ENCODE assay signal across 8 mouse cellular contexts in genomic region chr19:41932686-41933085, GRCm38 (mm10). TPM values are rescaled to one million over a fixed set of nuclear protein-coding genes. Genes with fewer than 3 reads are reported as not detected.
A peak's percentile ranks its signal among the peaks of the same experiment; 100 is the strongest.
DNase-seq lines count a peak whose midpoint lies in the region; ATAC-seq and TF ChIP-seq lines count a peak whose summit lies in the region.

No protein-coding gene starts in this region.

- TF ChIP-seq CTCF in gastrocnemius, adult 2 months (IDR thresholded peaks at IDR 0.05), result no peak
- no peak for TF ChIP-seq CTCF in testis, adult 2 months (IDR thresholded peaks at IDR 0.05; ENCODE audit: control insufficient read depth, insufficient read depth, insufficient replicate concordance, low read depth, low read length)

- intact Hi-C loops in gastrocnemius, adult 2 months (cut with DNase I), result loop anchor here (5.0 kb wide), 1 partner anchor 50 kb away; the partner anchor contains the start of genes Mms19 and Ubtd1

- H3K36me3 ChIP-seq in testis, adult 2 months (ENCODE audit: control insufficient read depth, insufficient read depth, low read length), result no peaks in the 10 kb centered on the region
- no peaks in the 10 kb centered on the region for H3K36me3 ChIP-seq in hindbrain, embryonic 11.5 days (ENCODE audit: control insufficient read depth, insufficient read depth, low read length)
- H3K36me3 ChIP-seq in midbrain, embryonic 10.5 days, result peaks cover 51% of the 10 kb centered on the region

- H3K4me2 ChIP-seq in hindbrain, embryonic 11.5 days (replicated peaks; ENCODE audit: low read depth, low read length), result peak overlapping the region; percentile 74

- WGBS in hindbrain, embryonic 11.5 days, result under 1% methylated on average over 28 of the region's 28 CpGs
- under 1% methylated on average over 28 of the region's 28 CpGs for WGBS in midbrain, embryonic 10.5 days

- H3K9me3 ChIP-seq in hindbrain, embryonic 11.5 days (ENCODE audit: control insufficient read depth, low read length), result no peaks in the 10 kb centered on the region
- no peaks in the 10 kb centered on the region for H3K9me3 ChIP-seq in midbrain, embryonic 10.5 days (replicated peaks)

- DNase-seq in gastrocnemius, adult 2 months, result no peak
- DNase-seq in gastrocnemius, postnatal 10 days, result no peak
- DNase-seq in testis, postnatal 10 days (ENCODE audit: low spot score), result no peak
- DNase-seq in hindbrain, embryonic 11.5 days (ENCODE audit: low spot score), result no peak
- DNase-seq in midbrain, embryonic 10.5 days (ENCODE audit: low spot score), result no peak
- DNase-seq in cerebellum, postnatal 14 days, result no peak
- no peak for DNase-seq in cerebellum, adult 8-10 months

- no peaks in the 10 kb centered on the region; the same call in 1 of the 2 replicates for H3K4me1 ChIP-seq in testis, adult 2 months (ENCODE audit: control insufficient read depth, insufficient read depth, low read length)
- peaks cover 8% of the 10 kb centered on the region for H3K4me1 ChIP-seq in hindbrain, embryonic 11.5 days (replicated peaks; ENCODE audit: control insufficient read depth, insufficient read depth, low read length)
- H3K4me1 ChIP-seq in midbrain, embryonic 10.5 days, result peaks cover 24% of the 10 kb centered on the region

- H3K9ac ChIP-seq in hindbrain, embryonic 11.5 days (ENCODE audit: low read depth, low read length), result peak overlapping the region; percentile 76

- no peaks in the 10 kb centered on the region for H3K27me3 ChIP-seq in testis, adult 2 months (ENCODE audit: control insufficient read depth, insufficient read depth, low read length)
- H3K27me3 ChIP-seq in hindbrain, embryonic 11.5 days (ENCODE audit: control insufficient read depth, insufficient read depth, low read length), result no peaks in the 10 kb centered on the region
- no peaks in the 10 kb centered on the region for H3K27me3 ChIP-seq in midbrain, embryonic 10.5 days (ENCODE audit: low read depth, poor library complexity, severe bottlenecking)

- no peak for TF ChIP-seq POLR2A in testis, adult 2 months (IDR thresholded peaks at IDR 0.05; ENCODE audit: control insufficient read depth, low read depth, low read length)

- peak; percentile 55 for ATAC-seq in hindbrain, embryonic 11.5 days (ENCODE audit: low FRiP score)

- peak overlapping the region; percentile 78 for H3K27ac ChIP-seq in gastrocnemius, adult 2 months
- peak overlapping the region; percentile 69 for H3K27ac ChIP-seq in testis, adult 2 months (ENCODE audit: control insufficient read depth, insufficient read depth, low read depth, low read length)
- H3K27ac ChIP-seq in hindbrain, embryonic 11.5 days (ENCODE audit: low read depth, low read length), result no peak overlapping the region
- H3K27ac ChIP-seq in midbrain, embryonic 10.5 days (replicated peaks), result peak overlapping the region; percentile 90

- peak overlapping the region; percentile 98 for H3K4me3 ChIP-seq in gastrocnemius, adult 2 months
- peak overlapping the region; percentile 89 for H3K4me3 ChIP-seq in testis, adult 2 months (ENCODE audit: control insufficient read depth, low read depth, low read length)
- H3K4me3 ChIP-seq in hindbrain, embryonic 11.5 days (ENCODE audit: low read depth, low read length), result peak overlapping the region; percentile 83
- H3K4me3 ChIP-seq in midbrain, embryonic 10.5 days, result peak overlapping the region; percentile 98

RNA-seq across cellular contexts. Expression of gene Exosc1, which starts 0.5 kb away (rescaled TPM):
- total RNA-seq in gastrocnemius, adult 2 months (2021), result 10 to 100 TPM; 16.1 to 16.8 TPM
- 10 to 100 TPM; 18.2 to 20.1 TPM for total RNA-seq in gastrocnemius, postnatal 10 days (2021)
- 27.5 and 28.5 TPM in 2 replicates for polyA plus RNA-seq in testis, adult 2 months (2012; rRNA removed)
- 77.2 and 83.2 TPM in 2 replicates for polyA plus RNA-seq in hindbrain, embryonic 11.5 days (2014; fragmentation: Nextera tagmentation; extraction: Ambion mirVana)
- polyA plus RNA-seq in midbrain, embryonic 10.5 days (2016; fragmentation: Nextera tagmentation; extraction: Ambion mirVana), result 82.1 and 96.4 TPM in 2 replicates

RNA-seq across cellular contexts. Expression of gene Zdhhc16, which starts 0.6 kb away (rescaled TPM):
- total RNA-seq in gastrocnemius, adult 2 months (2021), result 10 to 100 TPM; 19.4 to 21.6 TPM
- total RNA-seq in gastrocnemius, postnatal 10 days (2021), result 10 to 100 TPM; 22.7 to 31.3 TPM
- 34.8 and 44.9 TPM in 2 replicates for polyA plus RNA-seq in testis, adult 2 months (2012; rRNA removed)
- polyA plus RNA-seq in hindbrain, embryonic 11.5 days (2014; fragmentation: Nextera tagmentation; extraction: Ambion mirVana), result 59.0 and 59.1 TPM in 2 replicates
- polyA plus RNA-seq in midbrain, embryonic 10.5 days (2016; fragmentation: Nextera tagmentation; extraction: Ambion mirVana), result 88.4 and 91.6 TPM in 2 replicates

RNA-seq across cellular contexts. Expression of gene Pgam1, which starts 21.0 kb away (rescaled TPM):
- 10 to 100 TPM; 14.4 to 25.0 TPM for total RNA-seq in gastrocnemius, adult 2 months (2021)
- 10 to 100 TPM; 31.3 to 34.2 TPM for total RNA-seq in gastrocnemius, postnatal 10 days (2021)
- 58.2 and 64.2 TPM in 2 replicates for polyA plus RNA-seq in testis, adult 2 months (2012; rRNA removed)
- 767 and 789 TPM in 2 replicates for polyA plus RNA-seq in hindbrain, embryonic 11.5 days (2014; fragmentation: Nextera tagmentation; extraction: Ambion mirVana)
- polyA plus RNA-seq in midbrain, embryonic 10.5 days (2016; fragmentation: Nextera tagmentation; extraction: Ambion mirVana), result 924 and 1,153 TPM in 2 replicates

RNA-seq across cellular contexts. Expression of gene Rrp12, which starts 36.7 kb away (rescaled TPM):
- total RNA-seq in gastrocnemius, adult 2 months (2021), result 10 to 100 TPM; 30.5 to 31.4 TPM
- total RNA-seq in gastrocnemius, postnatal 10 days (2021), result 10 to 100 TPM; 27.6 to 28.4 TPM
- 29.5 and 32.3 TPM in 2 replicates for polyA plus RNA-seq in testis, adult 2 months (2012; rRNA removed)
- 11.5 and 13.8 TPM in 2 replicates for polyA plus RNA-seq in hindbrain, embryonic 11.5 days (2014; fragmentation: Nextera tagmentation; extraction: Ambion mirVana)
- 34.0 and 35.4 TPM in 2 replicates for polyA plus RNA-seq in midbrain, embryonic 10.5 days (2016; fragmentation: Nextera tagmentation; extraction: Ambion mirVana)

RNA-seq across cellular contexts. Expression of gene Mms19, which starts 48.3 kb away (rescaled TPM):
- 10 to 100 TPM in 1 of 2 experiments, 1 to 10 TPM in 1; 8.8 to 10.5 TPM for total RNA-seq in gastrocnemius, adult 2 months (2021)
- 10 to 100 TPM in 1 of 2 experiments, 1 to 10 TPM in 1; 9.2 to 12.9 TPM for total RNA-seq in gastrocnemius, postnatal 10 days (2021)
- polyA plus RNA-seq in testis, adult 2 months (2012; rRNA removed), result 45.8 and 46.5 TPM in 2 replicates
- polyA plus RNA-seq in hindbrain, embryonic 11.5 days (2014; fragmentation: Nextera tagmentation; extraction: Ambion mirVana), result 32.5 and 32.6 TPM in 2 replicates
- polyA plus RNA-seq in midbrain, embryonic 10.5 days (2016; fragmentation: Nextera tagmentation; extraction: Ambion mirVana), result 34.8 and 39.4 TPM in 2 replicates

Comparison
In these comparisons a context has a peak if more than half of its experiments do, and no peak if none do; other contexts are left out.
1. RNA of gene Pgam1, which starts 21.0 kb away (polyA plus RNA-seq): 924 to 1,153 TPM in midbrain, embryonic 10.5 days and 767 to 789 TPM in hindbrain, embryonic 11.5 days; 58.2 to 64.2 TPM in testis, adult 2 months; every median in the first group is over 10 times any median in the second.
2. Peak in every context shown above with its lines, with median percentiles within 50 percentile points of each other: H3K4me3 ChIP-seq.